Mouse (Mus musculus) kidney, embryonic 15.5 days (tissue): ENCODE measurements at regions not wholly inside any gene's neighbourhood (a gene's known extent, or its start where the extent isn't known, plus 50 kb on each side); places are given as distances from the start of the nearest gene placed in this dataset.
"Not testable (repeated sequence)": the region's sequence is repeated elsewhere in the genome, so short reads cannot be mapped to it uniquely, and the experiment has no call there.

Source experiments
- ATAC-seq: fragments of 200-750 bp; cut with Nextera tagmentation; replicated peaks from 2 replicates; pipeline ENCODE4 v1.8.0; 2017; ENCODE audit warnings: moderate TSS enrichment; ENCODE audit not compliant: low FRiP score
- H3K27ac ChIP-seq: fragments of 300-500 bp; sonication (generic); 2 replicates; pipeline ENCODE4 v1.5.1; 2015; ENCODE audit warnings: mild to moderate bottlenecking, inconsistent platforms
- H3K27me3 ChIP-seq: fragments of 300-500 bp; sonication (generic); 2 replicates; pipeline ENCODE4 v1.6.1; 2015; ENCODE audit warnings: inconsistent platforms
- H3K36me3 ChIP-seq: fragments of 300-500 bp; sonication (generic); 2 replicates; pipeline ENCODE4 v1.6.1; 2015; ENCODE audit warnings: inconsistent platforms
- H3K4me1 ChIP-seq: fragments of 300-500 bp; sonication (generic); 2 replicates; pipeline ENCODE4 v1.6.1; 2015; ENCODE audit warnings: inconsistent platforms
- H3K4me2 ChIP-seq: fragments of 300-500 bp; sonication (generic); 2 replicates; pipeline ENCODE4 v1.6.1; 2015; ENCODE audit warnings: moderate library complexity, mild to moderate bottlenecking, inconsistent platforms
- H3K4me3 ChIP-seq: fragments of 300-500 bp; sonication (generic); replicated peaks from 2 replicates; pipeline ENCODE4 v1.5.1; 2015; ENCODE audit warnings: mild to moderate bottlenecking, inconsistent platforms
- H3K9ac ChIP-seq: fragments of 300-500 bp; sonication (generic); 2 replicates; pipeline ENCODE4 v1.6.1; 2015; ENCODE audit warnings: mild to moderate bottlenecking, inconsistent platforms
- H3K9me3 ChIP-seq: fragments of 300-500 bp; sonication (generic); replicated peaks from 2 replicates; pipeline ENCODE4 v1.6.1; 2016; ENCODE audit warnings: inconsistent platforms
- WGBS: fragments of 180-500 bp; shearing (Covaris S2); methylation state at CpG from one replicate; pipeline ENCODE4 v1.1.7; 2015; ENCODE audit warnings: mixed read lengths; 5-methylcytosine and 5-hydroxymethylcytosine counted together

DNA sequence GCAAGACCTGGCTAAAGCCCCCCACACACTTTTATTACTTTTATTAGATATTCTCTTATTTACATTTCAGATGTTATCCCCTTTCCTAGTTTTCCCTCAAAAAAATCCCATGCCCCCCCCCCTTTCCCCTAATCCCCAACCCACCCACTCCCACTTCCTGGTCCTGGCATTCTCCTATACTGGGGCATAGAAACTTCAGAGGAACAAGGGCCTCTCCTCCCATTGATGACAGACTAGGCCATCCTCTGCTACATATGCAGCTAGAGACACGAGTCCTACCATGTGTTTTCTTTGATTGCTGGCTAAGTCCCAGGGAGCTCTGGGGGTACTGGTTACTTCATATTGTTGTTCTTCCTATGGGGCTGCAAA, 116.8 kb downstream of the Rfpl4b start:
- WGBS = 67% methylated on average over 1 of the region's 1 CpGs
- not testable (repeated sequence) for H3K4me1 ChIP-seq

DNA sequence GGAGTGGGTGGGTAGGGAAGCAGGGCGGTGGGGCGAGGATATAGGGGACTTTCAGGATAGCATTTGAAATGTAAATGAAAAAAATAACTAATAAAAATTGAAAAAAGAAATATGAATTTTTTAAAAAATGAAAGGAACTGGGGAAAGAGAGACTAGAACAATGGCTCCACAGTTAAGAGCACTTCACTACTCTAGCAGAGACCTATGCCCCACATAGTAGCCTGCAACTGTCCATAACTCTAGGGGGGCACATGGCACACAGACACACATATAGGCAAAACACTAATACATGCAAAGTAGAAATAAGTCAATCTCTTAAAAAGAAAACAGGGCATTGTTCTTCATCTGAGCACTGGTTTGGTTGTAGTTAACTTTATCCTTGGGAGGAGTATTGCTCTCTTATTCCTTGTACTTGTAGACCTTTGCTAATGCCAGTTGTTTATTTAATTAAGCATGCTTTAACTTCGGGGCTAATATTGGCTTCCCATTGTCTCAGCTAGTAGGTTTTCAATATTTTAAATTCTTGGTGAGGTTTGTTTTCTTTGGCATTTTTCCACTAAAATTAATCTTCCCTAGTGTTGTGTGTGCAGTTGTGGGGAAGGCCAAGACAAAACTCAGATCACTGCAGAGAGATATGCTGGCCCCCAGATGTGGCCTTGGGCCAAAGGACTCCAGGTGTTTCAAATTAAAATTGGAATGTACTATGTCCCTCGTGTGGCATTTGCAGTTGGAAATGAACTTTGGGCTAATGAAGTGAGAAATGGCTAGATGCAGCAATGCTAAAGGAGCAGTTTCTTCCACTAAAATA, 117.4 kb downstream of the Rfpl4b start:
- H3K9me3 ChIP-seq = no peaks in the 10 kb centered on the region
- no peak overlapping the region for H3K4me2 ChIP-seq
- H3K27me3 ChIP-seq = no peaks in the 10 kb centered on the region
- H3K4me1 ChIP-seq = no peaks in the 10 kb centered on the region
- H3K36me3 ChIP-seq = no peaks in the 10 kb centered on the region
- WGBS = 68% methylated on average over 4 of the region's 4 CpGs
- H3K27ac ChIP-seq = no peak overlapping the region
- no peak overlapping the region for H3K4me3 ChIP-seq
- ATAC-seq = no peak
- H3K9ac ChIP-seq = no peak overlapping the region

More for the DNA sequence above, 116.8 kb downstream of the Rfpl4b start:
- ATAC-seq, H3K9me3 ChIP-seq, H3K9ac ChIP-seq, H3K4me3 ChIP-seq, H3K27me3 ChIP-seq, H3K27ac ChIP-seq, H3K36me3 ChIP-seq, H3K4me2 ChIP-seq: not testable (repeated sequence)

DNA sequence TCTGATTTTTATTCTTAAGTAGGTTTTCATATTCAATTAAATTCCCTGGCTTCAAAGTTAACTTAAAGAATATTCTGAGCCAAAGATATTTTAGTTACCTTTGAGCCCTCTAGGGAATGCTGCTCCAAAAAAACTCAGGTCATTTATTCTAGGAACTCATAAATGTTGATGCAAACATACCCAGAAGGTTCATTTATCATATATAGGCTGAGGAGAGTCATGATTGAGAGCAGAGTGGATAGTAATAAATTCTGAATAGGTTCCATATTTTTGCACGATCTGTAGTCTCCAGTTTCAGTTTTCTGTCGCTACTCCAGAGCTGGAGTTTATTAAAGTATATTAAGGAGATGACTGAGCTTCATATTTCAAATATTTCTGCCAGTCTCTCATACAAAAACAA, 144.1 kb downstream of the Rfpl4b start:
- H3K4me2 ChIP-seq = no peak overlapping the region
- no peaks in the 10 kb centered on the region for H3K9me3 ChIP-seq
- no peaks in the 10 kb centered on the region for H3K36me3 ChIP-seq
- H3K27ac ChIP-seq = no peak overlapping the region
- H3K9ac ChIP-seq = no peak overlapping the region
- no peaks in the 10 kb centered on the region for H3K27me3 ChIP-seq
- ATAC-seq = no peak
- 76% methylated on average over 2 of the region's 2 CpGs for WGBS
- H3K4me3 ChIP-seq = no peak overlapping the region
- H3K4me1 ChIP-seq = no peaks in the 10 kb centered on the region

DNA sequence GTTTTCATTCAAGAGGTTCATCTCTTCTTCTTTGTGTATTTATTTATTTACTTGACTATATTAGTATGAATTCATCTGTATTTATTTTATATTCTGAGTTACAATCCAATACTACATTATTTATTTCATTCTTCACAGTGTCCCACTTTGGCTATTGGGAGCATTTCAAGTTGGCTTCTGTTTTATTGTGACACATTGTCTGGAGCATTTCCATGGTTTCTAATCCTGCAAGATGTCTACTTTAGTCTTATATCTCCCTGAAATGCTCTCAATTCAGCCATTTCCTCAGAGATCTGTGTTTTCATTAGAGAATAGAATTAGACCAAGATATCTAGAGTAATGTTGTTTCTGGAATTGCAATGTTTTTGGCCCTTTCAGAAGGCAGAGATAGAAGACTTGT, 153.0 kb downstream of the Rfpl4b start:
- Histone ChIP-seq H3K9me3 (no peaks in the 10 kb centered on the region), H3K27me3 (no peaks in the 10 kb centered on the region), H3K27ac (no peak overlapping the region), H3K9ac (no peak overlapping the region), H3K36me3 (no peaks in the 10 kb centered on the region), H3K4me3 (no peak overlapping the region), H3K4me1 (no peaks in the 10 kb centered on the region), H3K4me2 (no peak overlapping the region)
- ATAC-seq = no peak

DNA sequence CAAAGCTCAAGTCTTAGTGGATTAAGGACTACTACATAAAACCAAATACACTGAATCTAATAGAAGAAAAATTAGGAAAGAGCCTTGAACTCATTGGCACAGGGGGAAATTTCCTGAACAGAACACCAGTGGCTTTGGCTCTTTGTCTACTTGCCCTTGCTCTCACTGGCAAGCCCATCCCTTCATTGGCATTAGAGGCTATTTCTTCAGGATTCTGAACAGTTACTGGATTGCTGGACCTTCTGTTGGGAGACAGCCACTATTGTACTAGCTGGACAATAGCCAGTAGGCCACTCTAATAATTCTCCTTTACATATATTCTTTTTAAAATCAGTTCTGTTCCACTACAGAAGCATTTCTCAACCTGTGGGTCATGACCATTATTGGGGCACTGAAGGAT, 153.7 kb downstream of the Rfpl4b start:
- Histone ChIP-seq H3K4me1 (no peaks in the 10 kb centered on the region), H3K9me3 (no peaks in the 10 kb centered on the region), H3K36me3 (no peaks in the 10 kb centered on the region), H3K9ac (no peak overlapping the region), H3K4me3 (no peak overlapping the region), H3K27ac (no peak overlapping the region), H3K27me3 (no peaks in the 10 kb centered on the region), H3K4me2 (no peak overlapping the region)
- no peak for ATAC-seq

DNA sequence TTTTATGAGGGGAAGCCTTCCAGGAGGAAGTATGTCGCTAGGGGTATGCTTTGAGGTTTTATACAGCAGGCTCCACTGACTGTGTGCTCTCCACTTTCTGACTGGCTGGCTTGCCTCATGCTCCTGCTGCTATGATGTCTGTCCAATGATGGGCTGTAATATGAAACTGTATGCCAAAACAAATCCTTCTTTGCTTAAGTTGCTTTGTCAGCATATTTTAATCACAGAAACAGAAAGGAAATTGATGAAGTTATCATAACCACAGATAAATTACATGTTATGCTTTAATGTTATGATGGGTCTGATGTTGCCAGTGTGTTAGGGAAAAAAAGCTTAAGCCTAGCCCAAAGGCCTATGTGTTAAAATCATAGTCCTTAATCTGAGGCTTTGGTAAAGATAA, 185.9 kb downstream of the Rfpl4b start:
- H3K4me3 ChIP-seq = no peak overlapping the region
- WGBS = 71% methylated on average over 1 of the region's 1 CpGs
- H3K27ac ChIP-seq = no peak overlapping the region
- ATAC-seq = no peak
- no peak overlapping the region for H3K9ac ChIP-seq
- no peaks in the 10 kb centered on the region for H3K36me3 ChIP-seq
- no peaks in the 10 kb centered on the region for H3K4me1 ChIP-seq
- H3K4me2 ChIP-seq = no peak overlapping the region
- H3K9me3 ChIP-seq = no peaks in the 10 kb centered on the region
- no peaks in the 10 kb centered on the region for H3K27me3 ChIP-seq

DNA sequence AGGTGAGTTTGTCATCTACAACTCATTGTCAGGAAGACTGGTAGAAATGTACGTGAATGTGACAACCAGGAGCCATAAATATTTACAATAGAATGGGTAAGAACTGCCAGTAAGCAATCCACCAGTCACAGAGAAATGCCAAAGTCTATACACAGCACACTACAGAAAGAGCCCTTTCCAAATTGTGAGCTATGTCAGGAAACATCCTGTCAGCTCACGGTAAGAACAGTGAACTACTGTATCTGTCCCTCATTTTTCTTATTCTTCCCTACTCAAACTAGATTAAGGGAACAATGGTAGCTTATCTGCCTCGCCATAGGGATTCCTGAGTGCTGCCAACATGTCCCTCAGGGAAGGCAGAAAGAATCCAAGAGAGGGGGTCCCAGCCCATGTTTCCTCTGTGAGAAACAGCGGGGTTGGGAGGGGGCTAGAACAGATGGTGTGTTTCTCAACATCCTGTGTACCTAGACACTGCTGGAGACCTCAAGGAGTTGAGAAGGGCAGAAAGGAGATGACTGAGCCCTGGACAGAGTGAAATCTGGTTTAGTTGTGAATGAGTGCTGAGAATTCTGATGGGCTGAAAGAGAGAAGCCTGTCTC, 191.6 kb downstream of the Rfpl4b start:
- no peaks in the 10 kb centered on the region for H3K27me3 ChIP-seq
- no peak for ATAC-seq
- H3K9me3 ChIP-seq = no peaks in the 10 kb centered on the region
- no peaks in the 10 kb centered on the region for H3K4me1 ChIP-seq
- no peak overlapping the region for H3K4me3 ChIP-seq
- H3K9ac ChIP-seq = no peak overlapping the region
- 72% methylated on average over 4 of the region's 4 CpGs for WGBS
- no peaks in the 10 kb centered on the region for H3K36me3 ChIP-seq
- H3K4me2 ChIP-seq = no peak overlapping the region
- H3K27ac ChIP-seq = no peak overlapping the region

DNA sequence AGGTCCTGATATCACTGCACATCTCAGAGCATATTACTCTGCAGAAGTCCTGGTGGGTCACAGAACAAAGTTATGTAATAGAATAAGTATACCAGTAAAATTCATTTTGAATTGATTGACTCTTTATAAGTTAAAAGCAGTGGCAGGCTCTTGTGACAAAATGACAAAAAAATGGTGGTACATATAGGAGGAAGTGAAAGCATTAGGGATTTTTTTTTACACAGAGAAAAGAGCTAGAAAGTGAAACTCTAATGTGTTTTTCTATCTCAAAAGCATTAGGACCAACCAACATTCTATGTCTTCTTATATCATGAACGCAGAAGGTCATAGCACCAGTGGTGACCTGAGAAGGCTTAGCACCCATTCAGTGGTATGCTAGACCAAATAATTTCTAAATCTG, 198.2 kb downstream of the Rfpl4b start:
- Histone ChIP-seq H3K9ac (no peak overlapping the region), H3K27me3 (no peaks in the 10 kb centered on the region)
- 97% methylated on average over 1 of the region's 1 CpGs for WGBS

DNA sequence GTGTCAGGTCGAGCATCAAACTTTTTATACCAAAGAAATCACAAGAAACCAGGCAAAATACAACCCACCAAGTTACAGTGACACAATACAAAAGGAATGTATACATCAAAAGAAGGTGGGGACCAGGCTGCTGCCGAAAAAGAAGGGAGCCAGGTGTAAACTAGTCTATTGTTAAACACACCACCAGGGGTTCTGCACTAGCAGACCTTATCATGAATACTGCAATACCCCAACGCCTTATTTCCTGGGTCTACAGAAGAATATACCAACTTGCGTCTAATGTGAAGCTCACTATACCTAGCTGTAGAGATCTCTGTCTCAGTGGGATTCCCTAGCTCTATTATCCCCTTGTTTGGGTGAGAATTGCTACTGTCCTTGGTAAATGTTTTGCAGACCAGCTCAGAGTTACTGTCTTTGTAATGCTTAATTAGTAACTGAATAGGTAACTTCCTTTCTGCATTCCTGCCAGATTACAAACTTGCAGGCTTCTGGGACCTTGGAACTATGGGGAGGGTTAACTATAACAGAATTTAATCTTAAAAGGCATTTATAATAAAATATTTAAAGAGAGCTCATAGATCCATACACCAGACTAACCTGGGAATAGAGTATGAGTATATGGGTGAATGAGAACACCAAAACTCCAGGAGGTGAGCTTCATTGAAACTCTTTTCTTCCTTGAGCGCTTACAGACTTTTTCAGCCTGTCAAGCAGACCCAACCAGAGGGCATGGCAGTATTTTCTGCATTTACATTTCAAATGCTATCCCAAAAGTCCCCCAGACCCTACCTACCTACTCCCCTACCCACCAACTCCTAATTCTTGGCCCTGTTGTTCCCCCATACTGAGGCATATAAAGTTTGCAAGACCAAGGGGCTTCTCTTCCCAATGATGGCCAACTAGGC, 211.7 kb downstream of the Rfpl4b start:
- Histone ChIP-seq H3K27me3 (no peaks in the 10 kb centered on the region), H3K4me2 (no peak overlapping the region), H3K36me3 (no peaks in the 10 kb centered on the region), H3K9me3 (no peaks in the 10 kb centered on the region), H3K9ac (no peak overlapping the region), H3K4me3 (no peak overlapping the region), H3K27ac (no peak overlapping the region), H3K4me1 (no peaks in the 10 kb centered on the region)
- no peak for ATAC-seq
- 78% methylated on average over 5 of the region's 5 CpGs for WGBS

More for the DNA sequence above, 198.2 kb downstream of the Rfpl4b start:
- H3K36me3 ChIP-seq = no peaks in the 10 kb centered on the region
- no peak overlapping the region for H3K27ac ChIP-seq
- no peak for ATAC-seq
- no peak overlapping the region for H3K4me2 ChIP-seq
- no peaks in the 10 kb centered on the region for H3K9me3 ChIP-seq
- H3K4me1 ChIP-seq = no peaks in the 10 kb centered on the region
- H3K4me3 ChIP-seq = no peak overlapping the region

DNA sequence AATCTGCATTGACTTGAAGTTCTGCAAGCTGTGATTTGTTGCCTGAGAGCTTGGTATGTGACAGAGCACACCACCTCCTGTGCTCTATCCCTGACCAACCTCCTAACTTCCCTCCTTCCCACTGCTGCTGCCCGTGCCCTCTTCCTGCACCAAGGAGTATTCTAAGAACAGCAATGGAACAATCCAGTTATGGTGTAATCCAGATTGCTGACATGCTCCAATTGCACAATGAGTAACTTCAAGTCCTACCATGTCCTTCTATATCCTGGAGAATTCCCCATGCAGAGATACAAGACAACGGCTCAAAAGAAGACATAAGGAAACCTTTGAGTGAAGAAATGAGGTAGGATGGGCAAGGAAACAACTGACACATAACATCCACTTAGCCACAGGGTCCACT, 235.5 kb downstream of the Rfpl4b start:
- Histone ChIP-seq H3K9ac (no peak overlapping the region), H3K4me2 (no peak overlapping the region), H3K9me3 (no peaks in the 10 kb centered on the region), H3K27ac (no peak overlapping the region), H3K4me3 (no peak overlapping the region), H3K4me1 (no peaks in the 10 kb centered on the region), H3K27me3 (no peaks in the 10 kb centered on the region), H3K36me3 (no peaks in the 10 kb centered on the region)
- no peak for ATAC-seq
- 66% methylated on average over 2 of the region's 2 CpGs for WGBS

DNA sequence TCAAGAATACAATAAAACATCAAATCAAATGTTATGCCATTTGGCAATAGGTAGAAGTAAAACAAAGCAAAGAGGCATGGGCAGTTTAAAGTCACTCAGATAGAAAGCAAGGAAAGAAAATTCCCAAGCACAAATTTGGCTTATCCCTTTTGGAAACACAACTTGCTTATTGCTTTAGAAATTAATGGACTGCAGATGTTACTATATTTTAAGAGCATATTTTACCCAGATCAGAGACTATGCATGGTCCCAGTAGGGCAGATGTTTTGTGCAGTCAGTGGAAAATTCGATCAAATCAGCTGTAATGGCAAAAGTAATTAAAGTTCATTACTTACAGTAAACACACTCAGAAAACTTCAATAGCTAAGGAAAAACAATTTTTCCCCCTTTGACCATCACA, 245.9 kb downstream of the Rfpl4b start:
- no peak for ATAC-seq

DNA sequence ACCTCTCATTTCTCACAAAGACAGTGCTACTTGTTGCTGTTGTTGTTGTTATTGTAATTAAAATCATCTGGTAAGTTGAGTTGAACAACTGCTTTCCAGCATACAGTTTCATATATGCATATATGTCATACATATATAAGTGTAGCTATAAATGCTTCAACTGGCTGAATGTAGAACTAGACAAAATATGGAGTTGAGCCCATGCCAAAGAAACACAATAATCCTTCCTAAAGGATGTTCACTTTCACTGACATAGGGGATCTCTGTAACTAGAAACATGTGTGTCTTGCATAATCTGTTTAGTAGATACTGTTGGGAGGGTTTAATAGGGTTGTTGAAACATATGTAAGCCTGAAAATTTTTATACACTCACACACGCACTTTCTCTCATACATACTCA, 247.9 kb downstream of the Rfpl4b start:
- no peak overlapping the region for H3K9ac ChIP-seq
- H3K36me3 ChIP-seq = no peaks in the 10 kb centered on the region
- H3K9me3 ChIP-seq = no peaks in the 10 kb centered on the region
- no peaks in the 10 kb centered on the region for H3K4me1 ChIP-seq
- H3K27ac ChIP-seq = no peak overlapping the region
- no peaks in the 10 kb centered on the region for H3K27me3 ChIP-seq
- H3K4me2 ChIP-seq = no peak overlapping the region
- 87% methylated on average over 1 of the region's 1 CpGs for WGBS
- no peak for ATAC-seq
- H3K4me3 ChIP-seq = no peak overlapping the region

More for the DNA sequence above, 245.9 kb downstream of the Rfpl4b start:
- no peak overlapping the region for H3K4me3 ChIP-seq
- no peaks in the 10 kb centered on the region for H3K9me3 ChIP-seq
- no peaks in the 10 kb centered on the region for H3K36me3 ChIP-seq
- H3K9ac ChIP-seq = no peak overlapping the region
- H3K27me3 ChIP-seq = no peaks in the 10 kb centered on the region
- no peak overlapping the region for H3K4me2 ChIP-seq
- WGBS = 65% methylated on average over 1 of the region's 1 CpGs
- H3K4me1 ChIP-seq = no peaks in the 10 kb centered on the region
- H3K27ac ChIP-seq = no peak overlapping the region
